Mouse (Mus musculus) testis, adult 2 months (tissue): ENCODE results near the gene Atp10a. TPM values are rescaled to one million over a fixed set of nuclear protein-coding genes. Genes with fewer than 3 reads are reported as not detected.

Source experiments
- H3K27ac ChIP-seq: fragments of 200-500 bp; 2 replicates; pipeline ENCODE4 v1.5.1; 2012; ENCODE audit warnings: low read depth, low read length; ENCODE audit not compliant: control insufficient read depth, insufficient read depth
- H3K27me3 ChIP-seq: fragments of 200-500 bp; 2 replicates; pipeline ENCODE4 v1.6.1; 2012; ENCODE audit warnings: mild to moderate bottlenecking, low read length, moderate library complexity; ENCODE audit not compliant: control insufficient read depth, insufficient read depth
- H3K36me3 ChIP-seq: fragments of 200-500 bp; 2 replicates; pipeline ENCODE4 v1.6.1; 2012; ENCODE audit warnings: mild to moderate bottlenecking, low read length; ENCODE audit not compliant: control insufficient read depth, insufficient read depth
- H3K4me1 ChIP-seq: fragments of 200-500 bp; 2 replicates; pipeline ENCODE4 v1.6.1; 2012; ENCODE audit warnings: low read length; ENCODE audit not compliant: control insufficient read depth, insufficient read depth
- H3K4me3 ChIP-seq: fragments of 200-500 bp; 2 replicates; pipeline ENCODE4 v1.5.1; 2012; ENCODE audit warnings: low read depth, mild to moderate bottlenecking, low read length, moderate library complexity, mixed read lengths; ENCODE audit not compliant: control insufficient read depth
- CTCF ChIP-seq: fragments of 200-500 bp; IDR thresholded peaks from 2 replicates; pipeline ENCODE4 v1.5.1; 2012; ENCODE audit warnings: low read depth, mild to moderate bottlenecking, inconsistent platforms, low read length, moderate library complexity; ENCODE audit not compliant: control insufficient read depth, insufficient read depth, insufficient replicate concordance
- POLR2A ChIP-seq: fragments of 200-500 bp; IDR thresholded peaks from 2 replicates; pipeline ENCODE4 v1.6.1; 2012; ENCODE audit warnings: low read depth, mild to moderate bottlenecking, inconsistent platforms, low read length, moderate library complexity; ENCODE audit not compliant: control insufficient read depth
- polyA plus RNA-seq: library from polyadenylated mRNA; depleted of rRNA; stranded (reverse); fragments of >200 nt; gene quantifications from 2 replicates; pipeline ENCODE4 v1.2.3, GENCODE M21; 2012

Atp10a gene
- polyA plus RNA-seq, 1 experiment = 41.0 TPM

- Histone ChIP-seq H3K4me3 (no peak overlapping the region), H3K4me1 (no peaks in the 10 kb centered on the region), H3K36me3 (no peaks in the 10 kb centered on the region), H3K27me3 (no peaks in the 10 kb centered on the region), H3K27ac (no peak overlapping the region)
- TF ChIP-seq CTCF (no peak), POLR2A (no peak)
Observed at GRCm38 (mm10) chr7:58742009-58742408, 86.0 kb downstream of the Atp10a start.

GRCm38 (mm10) chr7:58742648-58743047, 86.7 kb downstream of the Atp10a start:
- Histone ChIP-seq H3K27me3 (no peaks in the 10 kb centered on the region), H3K36me3 (no peaks in the 10 kb centered on the region), H3K27ac (no peak overlapping the region), H3K4me1 (no peaks in the 10 kb centered on the region), H3K4me3 (no peak overlapping the region)
- TF ChIP-seq CTCF = no peak
- no peak for TF ChIP-seq POLR2A

GRCm38 (mm10) chr7:58743362-58744320, 87.7 kb downstream of the Atp10a start:
- TF ChIP-seq POLR2A (no peak), CTCF (no peak)
- no peak overlapping the region for H3K27ac ChIP-seq
- H3K4me3 ChIP-seq = no peak overlapping the region
- no peaks in the 10 kb centered on the region for H3K27me3 ChIP-seq
- H3K36me3 ChIP-seq = no peaks in the 10 kb centered on the region
- H3K4me1 ChIP-seq = no peaks in the 10 kb centered on the region

GRCm38 (mm10) chr7:58746817-58747216, 90.9 kb downstream of the Atp10a start:
- Histone ChIP-seq H3K27ac (no peak overlapping the region), H3K4me3 (no peak overlapping the region), H3K4me1 (peaks cover 4% of the 10 kb centered on the region; the same call in 1 of the 2 replicates), H3K27me3 (no peaks in the 10 kb centered on the region), H3K36me3 (no peaks in the 10 kb centered on the region)
- TF ChIP-seq POLR2A = no peak
- no peak for TF ChIP-seq CTCF

GRCm38 (mm10) chr7:58749904-58750612, 94.1 kb downstream of the Atp10a start:
- Histone ChIP-seq H3K27me3 (no peaks in the 10 kb centered on the region), H3K36me3 (no peaks in the 10 kb centered on the region), H3K4me3 (no peak overlapping the region), H3K4me1 (peaks cover 4% of the 10 kb centered on the region; the same call in 1 of the 2 replicates), H3K27ac (no peak overlapping the region)
- TF ChIP-seq POLR2A = no peak
- TF ChIP-seq CTCF = no peak

- Histone ChIP-seq H3K27me3 (no peaks in the 10 kb centered on the region), H3K36me3 (no peaks in the 10 kb centered on the region), H3K27ac (no peak overlapping the region), H3K4me1 (peaks cover 4% of the 10 kb centered on the region; the same call in 1 of the 2 replicates), H3K4me3 (no peak overlapping the region)
- TF ChIP-seq POLR2A (no peak), CTCF (no peak)
Observed at GRCm38 (mm10) chr7:58752041-58752440, 96.1 kb downstream of the Atp10a start.

- Histone ChIP-seq H3K36me3 (no peaks in the 10 kb centered on the region), H3K4me1 (peaks cover 4% of the 10 kb centered on the region; the same call in 1 of the 2 replicates), H3K27ac (no peak overlapping the region), H3K4me3 (no peak overlapping the region), H3K27me3 (no peaks in the 10 kb centered on the region)
- TF ChIP-seq POLR2A = no peak
- no peak for TF ChIP-seq CTCF
Observed at GRCm38 (mm10) chr7:58754076-58754475, 98.1 kb downstream of the Atp10a start.
